Mouse (Mus musculus): ENCODE results near the gene Wdr44. TPM values are rescaled to one million over a fixed set of nuclear protein-coding genes. Genes with fewer than 3 reads are reported as not detected.
"Not testable (repeated sequence)": the region's sequence is repeated elsewhere in the genome, so short reads cannot be mapped to it uniquely, and the experiment has no call there.

The Wdr44 gene
- polyA plus RNA-seq, 1 experiment from 2014 or later: 12.8 TPM

DNA sequence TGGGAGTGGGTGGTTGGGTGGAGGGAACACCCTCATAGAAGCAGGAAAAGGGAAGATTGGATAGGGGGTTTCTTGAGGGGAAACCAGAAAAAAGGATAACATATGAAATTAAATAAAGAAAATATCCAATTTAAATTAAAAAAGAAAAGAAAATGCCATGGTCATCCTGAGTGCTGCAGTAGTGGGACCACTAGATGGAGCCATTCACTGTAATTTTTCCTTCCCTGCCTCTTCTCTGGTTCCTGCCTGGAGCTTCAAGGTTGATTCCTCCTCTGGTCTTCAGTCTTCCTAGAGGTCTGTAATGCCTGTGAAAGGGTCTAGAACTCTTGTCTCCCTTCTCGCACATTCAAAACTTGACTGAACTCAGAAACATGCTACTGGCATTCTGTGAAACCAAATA lies 120.4 kb downstream of the Wdr44 start:
- not testable (repeated sequence) for H3K4me1 ChIP-seq (replicated peaks; ENCODE audit: control insufficient read depth, insufficient read depth, low read length); H3K9ac ChIP-seq (ENCODE audit: low read depth, low read length); H3K27ac ChIP-seq (ENCODE audit: low read depth, low read length); H3K4me2 ChIP-seq (replicated peaks; ENCODE audit: low read depth); H3K27me3 ChIP-seq (replicated peaks; ENCODE audit: control insufficient read depth, insufficient read depth, low read length); H3K36me3 ChIP-seq (ENCODE audit: control insufficient read depth, insufficient read depth); H3K4me3 ChIP-seq (ENCODE audit: low read depth, low read length); ATAC-seq; H3K9me3 ChIP-seq (ENCODE audit: control insufficient read depth)
- WGBS: 89% methylated on average over 1 of the region's 1 CpGs
- TF ChIP-seq CTCF (IDR thresholded peaks at IDR 0.05; ENCODE audit: low read depth): peak; percentile 33

DNA sequence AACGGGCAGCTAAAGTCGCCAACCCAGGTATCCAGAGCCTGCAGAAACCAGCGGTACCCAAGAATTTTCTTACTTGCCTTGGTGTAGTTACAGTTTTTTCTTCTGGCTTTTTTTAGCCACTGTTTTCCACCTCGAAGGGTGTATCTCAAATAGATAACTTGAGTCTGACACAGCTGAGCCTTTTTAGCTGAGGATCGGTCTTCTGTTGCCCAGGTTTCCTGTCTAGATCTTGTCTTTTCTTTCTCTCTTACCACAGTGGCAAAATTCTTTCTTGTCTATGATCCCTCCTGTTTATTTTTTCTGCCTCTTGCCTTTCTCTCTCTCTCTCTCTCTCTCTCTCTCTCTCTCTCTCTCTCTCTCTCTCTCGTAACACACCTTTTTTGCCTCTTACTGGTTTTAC lies 130.0 kb downstream of the Wdr44 start:
- not testable (repeated sequence) for H3K27ac ChIP-seq (ENCODE audit: low read depth, low read length); H3K36me3 ChIP-seq (ENCODE audit: control insufficient read depth, insufficient read depth); H3K9ac ChIP-seq (ENCODE audit: low read depth, low read length); ATAC-seq; H3K9me3 ChIP-seq (ENCODE audit: control insufficient read depth); H3K4me3 ChIP-seq (ENCODE audit: low read depth, low read length); H3K4me2 ChIP-seq (replicated peaks; ENCODE audit: low read depth); H3K27me3 ChIP-seq (replicated peaks; ENCODE audit: control insufficient read depth, insufficient read depth, low read length); H3K4me1 ChIP-seq (replicated peaks; ENCODE audit: control insufficient read depth, insufficient read depth, low read length)
- WGBS: 85% methylated on average over 6 of the region's 6 CpGs

DNA sequence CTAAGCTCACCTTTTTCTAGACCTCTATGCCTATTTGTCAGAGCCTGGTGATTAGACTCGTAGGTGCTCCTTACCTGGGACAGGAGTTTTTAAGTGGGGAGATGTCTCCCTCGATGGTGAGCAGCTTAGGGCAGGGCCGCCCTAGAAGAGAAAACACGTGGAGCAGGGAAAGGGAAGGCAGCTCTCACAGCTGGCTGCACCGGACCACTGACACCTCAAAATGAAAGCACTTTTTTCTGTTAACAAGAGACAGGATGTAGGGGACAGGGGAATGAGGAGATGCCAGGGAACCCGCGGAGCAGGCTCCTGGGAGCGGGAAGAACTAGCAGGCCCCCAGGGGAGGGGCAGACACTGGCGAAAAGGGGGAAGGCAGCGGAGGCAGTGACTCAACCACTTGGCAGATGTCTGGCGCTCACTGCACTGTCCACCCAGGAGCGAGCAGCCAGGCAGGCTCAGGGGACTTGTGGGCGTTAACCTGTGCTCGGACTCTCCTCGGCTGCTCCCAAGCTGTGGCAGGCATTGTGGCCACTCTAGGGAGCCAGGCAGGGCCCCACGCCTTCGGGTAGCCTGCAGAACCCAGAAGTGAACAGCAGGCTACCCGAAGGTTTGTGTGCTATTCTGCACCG lies 130.7 kb downstream of the Wdr44 start:
- WGBS: 55% methylated on average over 19 of the region's 19 CpGs
- Histone ChIP-seq H3K9ac (ENCODE audit: low read depth, low read length) (no peak overlapping the region), H3K27ac (ENCODE audit: low read depth, low read length) (no peak overlapping the region), H3K4me1 (replicated peaks; ENCODE audit: control insufficient read depth, insufficient read depth, low read length) (no peaks in the 10 kb centered on the region), H3K4me3 (ENCODE audit: low read depth, low read length) (no peak overlapping the region), H3K4me2 (replicated peaks; ENCODE audit: low read depth) (0 out of 2 replicates have a peak overlapping the region, but pooled peaks have one; percentile 4), H3K9me3 (ENCODE audit: control insufficient read depth) (no peaks in the 10 kb centered on the region), H3K36me3 (ENCODE audit: control insufficient read depth, insufficient read depth) (no peaks in the 10 kb centered on the region), H3K27me3 (replicated peaks; ENCODE audit: control insufficient read depth, insufficient read depth, low read length) (no peaks in the 10 kb centered on the region)
- no peak for TF ChIP-seq CTCF (IDR thresholded peaks at IDR 0.05; ENCODE audit: low read depth)
- no peak for ATAC-seq

DNA sequence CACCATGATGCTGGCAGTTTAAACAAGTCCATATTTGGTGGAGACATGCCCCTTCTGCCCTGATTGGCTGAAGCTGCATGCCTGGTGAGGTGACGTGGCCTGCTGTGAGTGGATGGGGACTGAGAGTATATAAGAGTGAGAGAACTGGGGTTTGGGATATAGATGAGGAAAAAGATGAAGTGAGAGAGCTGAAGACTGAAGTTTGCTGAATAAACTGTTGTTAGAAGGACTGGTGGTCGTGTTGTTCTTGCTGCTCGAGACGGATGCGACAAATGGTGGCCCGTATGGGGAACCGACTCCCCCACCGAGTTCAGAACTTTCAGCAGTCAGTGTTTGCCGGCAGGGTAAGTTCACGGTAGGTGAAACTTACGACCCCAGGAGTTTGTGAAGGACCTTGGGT lies 140.9 kb downstream of the Wdr44 start:
- 93% methylated on average over 11 of the region's 11 CpGs for WGBS
- H3K27ac ChIP-seq (ENCODE audit: low read depth, low read length); H3K9me3 ChIP-seq (ENCODE audit: control insufficient read depth); H3K27me3 ChIP-seq (replicated peaks; ENCODE audit: control insufficient read depth, insufficient read depth, low read length); ATAC-seq; H3K4me2 ChIP-seq (replicated peaks; ENCODE audit: low read depth); H3K4me1 ChIP-seq (replicated peaks; ENCODE audit: control insufficient read depth, insufficient read depth, low read length); H3K9ac ChIP-seq (ENCODE audit: low read depth, low read length); H3K36me3 ChIP-seq (ENCODE audit: control insufficient read depth, insufficient read depth); H3K4me3 ChIP-seq (ENCODE audit: low read depth, low read length): not testable (repeated sequence)

DNA sequence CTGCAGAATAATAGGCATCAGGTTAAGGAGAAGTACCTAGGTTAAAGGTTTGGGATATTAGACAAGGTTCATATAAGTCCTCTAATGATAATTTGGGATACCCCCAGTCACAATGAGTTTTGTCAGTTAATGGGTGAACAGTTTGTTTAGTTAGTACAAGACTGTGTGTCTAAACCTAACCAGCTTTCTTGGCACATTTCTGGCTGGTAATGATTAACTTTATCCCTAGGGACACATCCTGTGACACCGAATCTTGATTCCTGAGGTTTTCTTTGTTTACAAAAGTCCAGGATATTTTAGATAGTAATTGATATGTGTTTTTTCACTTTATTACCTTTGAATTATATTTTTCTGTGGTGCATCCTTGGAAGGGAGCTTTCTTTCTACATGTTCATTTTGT lies 148.1 kb downstream of the Wdr44 start:
- Histone ChIP-seq H3K9ac (ENCODE audit: low read depth, low read length) (no peak overlapping the region), H3K36me3 (ENCODE audit: control insufficient read depth, insufficient read depth) (no peaks in the 10 kb centered on the region), H3K4me1 (replicated peaks; ENCODE audit: control insufficient read depth, insufficient read depth, low read length) (no peaks in the 10 kb centered on the region), H3K9me3 (ENCODE audit: control insufficient read depth) (no peaks in the 10 kb centered on the region), H3K4me3 (ENCODE audit: low read depth, low read length) (no peak overlapping the region), H3K4me2 (replicated peaks; ENCODE audit: low read depth) (no peak overlapping the region), H3K27ac (ENCODE audit: low read depth, low read length) (no peak overlapping the region), H3K27me3 (replicated peaks; ENCODE audit: control insufficient read depth, insufficient read depth, low read length) (no peaks in the 10 kb centered on the region)
- ATAC-seq: no peak
- WGBS: 44% methylated on average over 1 of the region's 1 CpGs
- TF ChIP-seq CTCF (IDR thresholded peaks at IDR 0.05; ENCODE audit: low read depth): no peak

Other genes starting within 250 kb of the Wdr44 start
- not detected in 2 replicates for gene Gm4907, start 189.5 kb downstream of the Wdr44 start, polyA plus RNA-seq (2015; fragmentation: Nextera tagmentation; extraction: Ambion mirVana)